Mouse (Mus musculus): ENCODE data around the gene Prss40. TPM values are rescaled to one million over a fixed set of nuclear protein-coding genes. Genes with fewer than 3 reads are reported as not detected.
"Not testable (repeated sequence)": the region's sequence is repeated elsewhere in the genome, so short reads cannot be mapped to it uniquely, and the experiment has no call there.

Gene Prss40
- total RNA-seq, 2 experiments from 2014 or later, result not detected

DNA sequence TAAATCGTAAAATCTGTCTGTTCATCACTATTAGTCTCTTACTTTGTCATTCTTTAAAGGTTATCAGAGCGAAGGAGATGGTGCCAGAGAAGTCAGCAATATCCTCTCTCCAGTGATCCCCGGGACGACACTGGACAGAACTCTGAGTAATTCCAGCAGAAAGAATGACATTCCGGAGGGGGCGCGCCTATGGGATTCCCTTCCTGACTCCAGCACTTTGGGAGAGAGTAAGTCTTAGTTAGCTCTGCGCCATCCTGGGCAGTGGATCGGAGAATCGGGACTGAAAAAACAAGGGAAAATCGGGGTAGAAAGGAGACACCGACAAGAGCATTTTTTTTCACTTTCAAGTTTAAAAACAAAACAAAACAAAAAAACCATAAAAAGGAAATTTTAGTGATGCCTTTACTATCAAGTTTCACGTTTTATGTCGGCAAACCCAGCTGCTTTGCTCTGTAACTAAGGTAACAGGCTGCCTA is 24.4 kb downstream of the Prss40 start:
- no peak for ATAC-seq (ENCODE audit: poor library complexity, severe bottlenecking)

DNA sequence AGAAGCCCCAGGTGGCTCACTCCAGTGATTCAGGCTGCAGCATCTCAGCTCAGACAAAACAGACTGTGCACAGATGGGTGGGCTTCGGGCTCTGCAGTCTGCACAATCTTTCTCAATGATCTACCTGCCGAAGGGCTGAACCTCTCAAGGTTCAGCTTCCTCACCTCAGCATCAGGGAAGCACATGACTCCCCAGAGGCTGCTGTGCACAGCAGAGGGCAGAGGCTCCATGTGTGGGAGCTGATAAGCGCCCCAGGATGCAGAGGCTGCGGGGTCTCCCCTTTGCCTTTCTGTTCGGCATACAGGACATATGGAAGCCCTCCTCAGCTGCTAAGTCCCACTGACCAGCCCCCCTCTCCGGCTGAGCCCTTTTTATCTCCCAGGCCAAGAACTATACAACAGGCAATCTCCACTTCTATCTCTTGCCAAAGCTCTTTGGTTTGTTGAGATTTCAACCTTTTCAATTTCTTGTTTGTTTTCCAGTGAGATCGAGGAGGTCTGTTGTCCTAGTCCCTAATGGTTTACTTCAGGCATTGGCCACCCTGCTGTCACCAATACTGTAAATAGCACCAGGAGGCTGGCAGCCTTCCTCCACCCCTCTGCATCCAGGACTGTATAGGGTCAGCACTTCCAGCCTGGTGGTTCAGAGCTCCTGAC is 25.6 kb downstream of the Prss40 start, which contains the start of gene Cfc1:
TSS of gene Cfc1 (plus strand) at position 606 of the 656 bp plus-strand sequence.
- ATAC-seq (ENCODE audit: poor library complexity, severe bottlenecking), result not testable (repeated sequence)

DNA sequence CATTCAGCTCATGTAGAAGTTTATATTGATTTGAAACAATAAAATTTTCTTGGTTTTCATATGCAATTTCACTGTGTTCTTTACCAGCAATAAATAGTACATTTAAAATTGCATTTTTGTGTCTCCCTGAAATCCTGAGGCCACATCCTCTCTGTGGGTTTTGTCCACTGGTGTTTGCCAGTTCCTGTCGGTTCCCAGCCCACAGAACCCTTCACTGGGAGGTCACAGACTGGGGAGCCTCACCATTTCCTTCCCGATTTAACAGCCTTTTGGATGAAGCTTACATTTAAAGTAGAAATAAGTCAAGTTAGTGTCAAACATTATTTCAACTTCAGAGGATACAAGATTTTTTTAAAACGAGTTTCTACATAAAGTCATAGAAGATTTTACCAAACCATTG is 26.2 kb downstream of the Prss40 start:
- not testable (repeated sequence) for ATAC-seq (ENCODE audit: poor library complexity, severe bottlenecking)

DNA sequence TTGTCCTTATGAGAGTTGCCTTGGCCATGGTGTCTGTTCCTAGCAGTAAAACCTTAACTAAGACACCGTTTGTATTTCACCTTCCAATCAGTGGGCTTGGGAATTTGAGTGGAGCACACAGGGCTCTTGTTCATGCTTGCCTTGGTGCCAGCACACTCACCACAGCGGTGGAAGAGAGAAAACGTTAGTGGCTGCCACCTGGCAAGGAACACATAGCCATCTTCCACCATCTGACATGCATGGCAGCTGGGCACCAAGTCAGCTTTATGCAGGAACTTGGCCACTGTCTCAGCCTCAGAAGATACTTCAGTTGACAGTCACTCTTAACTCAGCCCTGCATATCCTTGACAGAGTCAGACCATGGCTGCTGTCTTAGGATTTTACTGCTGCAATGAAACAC is 37.1 kb downstream of the Prss40 start:
- no peak for ATAC-seq (ENCODE audit: poor library complexity, severe bottlenecking)

DNA sequence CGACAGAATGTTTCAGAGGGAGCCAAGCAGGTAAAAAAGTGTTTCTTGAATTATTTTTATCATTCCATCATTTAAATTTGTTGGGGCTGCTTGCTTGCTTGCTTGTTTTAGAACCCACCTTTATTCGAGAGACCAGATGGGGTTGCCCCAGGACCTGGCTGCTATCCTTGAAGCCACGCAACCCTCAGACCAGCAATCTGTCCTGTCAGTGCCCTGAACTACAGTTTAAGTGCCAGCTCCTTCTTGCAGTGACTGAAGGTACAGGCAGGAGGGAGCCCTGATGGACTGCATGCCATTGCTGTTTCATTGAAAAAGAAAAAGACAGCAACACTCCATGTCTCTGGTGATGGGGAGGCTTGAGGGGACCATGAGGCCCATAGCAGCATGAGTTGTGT is 37.9 kb downstream of the Prss40 start:
- ATAC-seq (ENCODE audit: poor library complexity, severe bottlenecking), result no peak

DNA sequence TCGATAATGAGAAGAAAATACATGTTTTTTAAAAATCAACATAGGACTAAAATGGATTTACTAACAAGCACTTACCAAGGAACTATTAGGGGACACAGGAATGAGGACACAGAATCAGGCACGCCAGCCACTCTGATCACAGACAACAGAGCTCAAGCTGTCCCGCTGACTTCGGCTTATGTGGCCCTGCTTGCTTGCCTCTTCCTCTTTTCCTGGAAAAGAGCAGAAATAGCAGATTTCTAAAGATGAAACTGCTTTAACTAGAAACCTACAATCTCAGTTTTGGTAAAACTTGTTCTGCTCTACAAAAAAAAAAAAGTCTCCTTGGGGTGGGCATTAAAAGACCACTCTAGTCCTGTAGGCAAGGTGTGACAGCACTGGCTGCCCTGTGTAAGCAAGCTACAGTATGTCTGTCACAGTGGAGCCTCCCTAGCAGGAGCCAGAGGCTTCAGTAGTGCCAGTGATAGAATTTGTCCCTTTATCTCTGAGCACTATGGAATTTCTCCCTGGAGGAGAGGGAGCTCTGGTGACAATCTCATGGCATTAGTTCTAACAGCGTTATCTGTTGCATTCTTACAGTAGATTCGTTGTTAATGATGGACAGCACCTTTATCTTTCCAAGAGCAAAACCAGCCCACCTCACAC is 38.4 kb downstream of the Prss40 start:
- ATAC-seq (ENCODE audit: poor library complexity, severe bottlenecking), result no peak

DNA sequence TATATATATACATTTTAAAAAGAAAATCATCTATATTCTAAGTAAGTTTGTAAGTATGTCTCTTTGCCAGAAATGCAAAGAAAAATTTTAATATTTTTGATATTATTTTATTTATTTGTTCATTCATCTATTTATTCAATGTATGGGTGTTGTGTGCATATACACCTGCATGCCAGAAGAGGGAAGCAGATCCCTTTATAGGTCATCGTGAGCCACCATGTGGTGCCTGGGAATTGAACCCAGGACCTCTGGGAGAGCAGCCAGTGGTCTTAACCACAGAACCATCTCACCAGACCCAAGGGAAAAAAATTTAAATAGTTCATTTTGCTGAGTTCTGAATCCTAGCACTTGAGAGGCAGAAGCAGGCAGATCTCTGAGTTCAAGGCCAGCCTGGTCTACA is 42.5 kb downstream of the Prss40 start:
- ATAC-seq (ENCODE audit: poor library complexity, severe bottlenecking), result no peak

DNA sequence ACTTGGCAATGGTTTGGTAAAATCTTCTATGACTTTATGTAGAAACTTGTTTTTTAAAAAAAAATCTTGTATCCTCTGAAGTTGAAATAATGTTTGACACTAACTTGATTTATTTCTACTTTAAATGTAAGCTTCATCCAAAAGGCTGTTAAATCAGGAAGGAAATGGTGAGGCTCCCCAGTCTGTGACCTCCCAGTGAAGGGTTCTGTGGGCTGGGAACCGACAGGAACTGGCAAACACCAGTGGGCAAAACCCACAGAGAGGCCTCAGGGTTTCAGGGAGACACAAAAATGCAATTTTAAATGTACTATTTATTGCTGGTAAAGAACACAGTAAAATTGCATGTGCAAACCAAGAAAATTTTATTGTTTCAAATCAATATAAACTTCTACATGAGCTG is 42.9 kb downstream of the Prss40 start:
- not testable (repeated sequence) for ATAC-seq (ENCODE audit: poor library complexity, severe bottlenecking)

DNA sequence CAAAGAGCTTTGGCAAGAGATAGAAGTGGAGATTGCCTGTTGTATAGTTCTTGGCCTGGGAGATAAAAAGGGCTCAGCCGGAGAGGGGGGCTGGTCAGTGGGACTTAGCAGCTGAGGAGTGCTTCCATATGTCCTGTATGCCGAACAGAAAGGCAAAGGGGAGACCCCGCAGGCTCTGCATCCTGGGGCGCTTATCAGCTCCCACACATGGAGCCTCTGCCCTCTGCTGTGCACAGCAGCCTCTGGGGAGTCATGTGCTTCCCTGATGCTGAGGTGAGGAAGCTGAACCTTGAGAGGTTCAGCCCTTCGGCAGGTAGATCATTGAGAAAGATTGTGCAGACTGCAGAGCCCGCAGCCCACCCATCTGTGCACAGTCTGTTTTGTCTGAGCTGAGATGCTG is 43.4 kb downstream of the Prss40 start:
- ATAC-seq (ENCODE audit: poor library complexity, severe bottlenecking), result not testable (repeated sequence)

DNA sequence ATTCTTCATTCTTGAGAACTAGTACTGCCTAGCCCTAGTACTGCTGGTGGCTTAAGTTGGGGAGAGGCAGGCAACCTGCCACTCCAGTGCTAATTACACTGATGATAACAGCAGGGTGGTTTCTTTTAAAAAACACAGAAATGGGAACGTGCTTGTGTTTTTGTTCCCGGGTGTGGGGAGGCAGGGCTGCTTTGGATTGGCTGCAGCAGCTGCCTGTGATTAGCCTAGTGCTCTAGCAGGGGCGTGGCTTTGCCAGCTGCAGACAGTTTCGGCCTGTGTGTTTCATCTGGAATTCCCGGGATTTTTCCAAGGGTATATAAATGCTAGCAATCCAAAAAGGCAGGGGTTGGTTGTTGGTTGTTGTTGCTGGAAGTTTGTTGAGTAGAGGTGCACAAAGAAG is 44.1 kb downstream of the Prss40 start:
- no peak for ATAC-seq (ENCODE audit: poor library complexity, severe bottlenecking)

DNA sequence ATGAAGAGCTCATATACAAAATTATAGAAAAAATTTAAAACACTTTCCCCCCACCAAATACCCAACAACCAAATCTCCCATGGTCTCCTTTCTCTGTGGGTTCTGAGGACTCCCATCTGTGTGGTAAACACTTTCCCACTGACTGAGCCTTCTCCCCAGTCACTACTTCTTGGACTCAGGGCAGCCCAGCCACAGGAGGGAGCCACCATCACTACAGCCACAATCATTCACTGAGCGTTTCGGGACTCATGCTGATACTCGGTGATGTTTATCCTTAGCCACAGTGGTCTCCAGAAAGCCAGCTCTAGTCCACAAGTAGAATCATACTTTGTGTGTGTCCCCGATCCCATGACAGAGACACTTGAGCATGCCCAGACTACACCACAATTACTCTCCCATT is 47.7 kb downstream of the Prss40 start:
- no peak for ATAC-seq (ENCODE audit: poor library complexity, severe bottlenecking)

DNA sequence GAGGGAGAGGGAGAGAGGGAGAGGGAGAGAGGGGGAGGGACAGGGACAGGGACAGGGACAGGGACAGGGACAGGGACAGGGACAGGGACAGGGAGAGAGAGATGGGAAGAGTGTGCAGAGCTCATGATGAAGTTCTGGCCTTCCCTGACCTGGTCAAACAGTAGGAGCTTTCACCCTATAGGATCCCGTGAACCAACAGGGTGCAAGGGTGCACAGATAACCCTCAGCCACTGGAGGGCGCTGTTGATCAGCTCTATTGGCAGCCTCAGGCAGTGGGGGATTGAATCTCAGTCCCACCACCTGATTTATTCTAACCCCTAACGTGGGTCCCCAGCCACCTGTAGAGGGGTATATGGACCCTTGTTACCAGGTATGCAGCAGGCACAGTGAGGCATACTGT is 49.7 kb downstream of the Prss40 start:
- peak; percentile 78 for ATAC-seq (ENCODE audit: poor library complexity, severe bottlenecking)

DNA sequence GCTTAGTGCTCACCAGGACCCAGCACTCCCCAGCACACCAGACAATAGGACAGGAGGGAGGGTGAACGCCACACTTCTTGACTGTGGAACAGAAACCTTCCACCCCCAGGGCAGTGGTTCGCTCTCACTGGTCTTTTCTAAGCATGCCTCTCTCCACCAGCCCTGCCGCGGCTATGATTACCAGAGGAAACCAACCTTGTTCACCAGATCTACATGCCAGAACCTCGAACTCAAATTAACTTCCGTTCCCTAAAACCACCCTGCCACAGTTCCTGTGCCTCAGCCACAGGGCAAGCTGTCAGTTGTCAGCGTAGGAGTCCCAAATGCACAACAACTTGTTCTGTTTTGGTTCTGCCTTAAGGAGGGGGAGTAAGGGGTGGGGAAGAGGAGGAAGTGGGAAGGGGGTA is 50.2 kb downstream of the Prss40 start:
- peak; percentile 76 for ATAC-seq (ENCODE audit: poor library complexity, severe bottlenecking)

DNA sequence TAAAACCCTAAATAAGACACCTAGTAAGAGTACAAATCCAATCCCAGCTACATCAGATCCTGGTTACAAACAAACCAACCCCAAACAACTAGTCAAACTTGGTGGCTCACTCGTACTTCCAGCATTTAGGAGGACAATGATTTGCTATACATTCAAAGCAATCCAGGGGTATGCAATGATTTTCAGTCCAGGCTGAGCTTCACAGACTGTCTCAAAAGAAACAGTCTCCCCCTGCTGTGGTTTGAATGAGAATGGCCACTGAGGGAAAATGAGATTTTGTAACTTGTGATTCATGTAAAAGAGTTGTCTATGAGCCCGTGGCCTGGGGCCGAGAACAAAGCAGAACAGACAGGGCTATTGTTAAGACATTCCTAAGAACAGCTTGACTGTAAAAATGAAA is 52.8 kb downstream of the Prss40 start:
- no peak for ATAC-seq (ENCODE audit: poor library complexity, severe bottlenecking)

DNA sequence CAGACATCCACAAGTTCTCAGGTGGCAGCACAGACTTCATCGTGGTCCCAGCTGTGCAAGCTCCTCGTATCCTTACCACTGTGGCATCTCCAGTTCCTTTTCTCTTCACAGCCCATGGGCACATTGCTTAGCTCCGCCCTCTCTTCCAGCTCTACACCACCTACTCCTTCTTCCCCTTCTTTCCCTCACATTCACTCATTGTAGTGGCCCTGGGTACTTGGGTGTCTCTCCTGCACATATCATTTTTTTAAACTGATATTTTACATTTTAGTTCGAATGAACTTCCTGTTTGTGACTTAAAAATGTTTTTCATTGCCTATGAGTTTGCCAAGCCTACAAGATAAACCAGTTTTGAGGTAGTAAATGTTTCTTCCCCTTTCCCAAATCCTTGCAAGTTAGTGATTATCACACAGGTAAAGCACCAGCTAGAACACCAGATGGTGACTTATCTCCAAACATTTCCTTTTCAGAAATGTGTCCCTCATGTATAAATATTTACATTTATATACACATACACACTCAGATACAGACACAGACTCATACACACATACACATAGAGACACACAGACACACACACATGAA is 54.7 kb downstream of the Prss40 start:
- peak; percentile 50 for ATAC-seq (ENCODE audit: poor library complexity, severe bottlenecking)

DNA sequence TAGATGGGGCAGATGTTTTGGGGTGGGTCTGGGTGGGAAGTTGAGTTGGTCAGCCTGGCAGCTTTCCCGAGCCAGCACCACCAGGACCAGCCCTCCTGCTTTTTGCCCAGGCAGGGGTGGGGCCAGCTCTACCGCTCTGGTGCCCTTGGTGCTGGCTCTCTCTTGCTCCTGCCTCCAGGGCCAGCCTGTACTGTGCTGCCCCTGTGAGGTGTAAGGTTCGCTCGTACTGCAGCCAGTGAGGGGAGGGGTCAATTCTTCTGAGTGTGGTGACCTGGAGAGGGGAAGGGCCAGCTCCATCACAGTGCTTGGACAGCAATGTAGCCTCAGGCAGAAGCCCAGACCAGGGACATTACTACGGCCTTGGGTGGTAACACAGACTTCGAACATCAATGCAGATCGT is 55.4 kb downstream of the Prss40 start:
- no peak for ATAC-seq (ENCODE audit: poor library complexity, severe bottlenecking)

DNA sequence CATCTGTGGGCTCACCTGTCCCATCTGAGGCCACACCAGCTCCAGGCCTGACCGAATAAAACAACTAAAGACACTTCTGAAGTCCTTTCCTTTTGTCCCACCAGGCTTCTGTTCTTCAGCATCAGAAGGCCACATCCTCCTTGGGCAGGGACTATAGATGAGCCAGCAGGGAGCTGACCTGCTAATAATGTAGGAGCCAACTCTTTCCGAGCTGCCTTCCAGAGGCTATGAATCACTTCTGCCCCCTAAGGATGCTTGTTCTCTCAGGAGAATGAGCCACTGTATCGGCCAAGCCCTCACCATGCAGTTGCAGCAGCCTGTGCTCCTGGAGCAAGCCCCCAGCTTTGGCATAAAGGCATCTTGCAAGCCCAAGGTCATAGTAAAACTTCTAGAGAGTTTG is 57.8 kb downstream of the Prss40 start:
- ATAC-seq (ENCODE audit: poor library complexity, severe bottlenecking), result no peak

Other genes starting within 250 kb of the Prss40 start
- 47.7 and 48.0 TPM in 2 replicates for gene Ccdc115, start 121.3 kb downstream of the Prss40 start, total RNA-seq (2015)
- 42.1 and 55.3 TPM in 2 replicates for gene Ccdc115, start 121.3 kb downstream of the Prss40 start, total RNA-seq (2017)
- gene Imp4, start 121.1 kb downstream of the Prss40 start, total RNA-seq (2015), result 29.1 and 30.6 TPM in 2 replicates
- 13.3 and 14.7 TPM in 2 replicates for gene Imp4, start 121.1 kb downstream of the Prss40 start, total RNA-seq (2017)
- gene Ptpn18, start 101.2 kb downstream of the Prss40 start, total RNA-seq (2015), result 74.4 and 86.1 TPM in 2 replicates
- gene Ptpn18, start 101.2 kb downstream of the Prss40 start, total RNA-seq (2017), result 415 and 428 TPM in 2 replicates
- 0.21 TPM in 1 of 2 replicates, not detected in the other for gene Prss39, start 62.5 kb downstream of the Prss40 start, total RNA-seq (2015)
- gene Prss39, start 62.5 kb downstream of the Prss40 start, total RNA-seq (2017), result not detected in 2 replicates
- not detected in 2 replicates for gene Cfc1, start 25.3 kb downstream of the Prss40 start, total RNA-seq (2015)
- not detected in 2 replicates for gene Cfc1, start 25.3 kb downstream of the Prss40 start, total RNA-seq (2017)
- gene Amer3, start 18.7 kb upstream of the Prss40 start, total RNA-seq (2015), result not detected in 2 replicates
- gene Amer3, start 18.7 kb upstream of the Prss40 start, total RNA-seq (2017), result not detected in 2 replicates